Comparison of ENCODE assay signal across 11 mouse cellular contexts in genomic region chr17:49528503-49529205, GRCm38 (mm10). TPM values are rescaled to one million over a fixed set of nuclear protein-coding genes. Genes with fewer than 3 reads are reported as not detected.
A peak's percentile ranks its signal among the peaks of the same experiment; 100 is the strongest.
DNase-seq lines count a peak whose midpoint lies in the region; ATAC-seq and TF ChIP-seq lines count a peak whose summit lies in the region.
"Had no signal": no experiment of that assay in that cellular context is flagged by ENCODE, and none has a peak within 500 bp of the region (broad histone marks: within the 10 kb centered on the region; RNA-seq: fewer than 3 reads in every experiment).

No protein-coding gene starts in this region.

- no peaks in the 10 kb centered on the region for H3K27me3 ChIP-seq in lung, postnatal 0 days (replicated peaks; ENCODE audit: insufficient read depth, low read length)
- no peaks in the 10 kb centered on the region for H3K27me3 ChIP-seq in hindbrain, embryonic 10.5 days (ENCODE audit: insufficient read depth, poor library complexity, severe bottlenecking)
- H3K27me3 ChIP-seq: forebrain, embryonic 12.5 days; megakaryocyte, embryonic 14.5 days had no signal

- no peaks in the 10 kb centered on the region for H3K9me3 ChIP-seq in lung, postnatal 0 days (ENCODE audit: low read length)
- H3K9me3 ChIP-seq in hindbrain, embryonic 10.5 days: no peaks in the 10 kb centered on the region
- H3K9me3 ChIP-seq: forebrain, embryonic 12.5 days had no signal

- ATAC-seq in lung, postnatal 0 days: peak; percentile 31; the same call in 1 of the 2 replicates

- H3K4me2 ChIP-seq in lung, postnatal 0 days (replicated peaks; ENCODE audit: low read depth, low read length): no peak overlapping the region
- H3K4me2 ChIP-seq: forebrain, embryonic 12.5 days; liver, embryonic 11.5 days had no signal

- no peak for TF ChIP-seq CTCF in layer of hippocampus, adult 2 months (conservative IDR thresholded peaks at IDR 0.05)
- no peak for TF ChIP-seq CTCF in lung, postnatal 0 days (IDR thresholded peaks at IDR 0.05)

- H3K27ac ChIP-seq in layer of hippocampus, adult 2 months: peak overlapping the region; percentile 68
- no peak overlapping the region for H3K27ac ChIP-seq in lung, postnatal 0 days (ENCODE audit: low read length)
- H3K27ac ChIP-seq in hindbrain, embryonic 10.5 days: no peak overlapping the region
- H3K27ac ChIP-seq: forebrain, embryonic 12.5 days had no signal

- peak overlapping the region; percentile 23 for H3K4me3 ChIP-seq in layer of hippocampus, adult 2 months
- H3K4me3 ChIP-seq in lung, postnatal 0 days (ENCODE audit: low read depth, low read length): no peak overlapping the region
- H3K4me3 ChIP-seq in hindbrain, embryonic 10.5 days: no peak overlapping the region
- H3K4me3 ChIP-seq: forebrain, embryonic 12.5 days; megakaryocyte, embryonic 14.5 days had no signal

- no peak for TF ChIP-seq EP300 in lung, postnatal 0 days (IDR thresholded peaks at IDR 0.05)

- no peak for DNase-seq in layer of hippocampus, adult 2 months (ENCODE audit: low spot score in 2 of 2)
- no peak for DNase-seq in layer of hippocampus, adult 9-11 months
- DNase-seq in cerebellum, adult 11-12 months: peak; percentile 91
- DNase-seq in cerebellum, adult 9-11 months: peak; percentile 92
- no peak for DNase-seq in lung, postnatal 0 days (ENCODE audit: low spot score)
- no peak for DNase-seq in hindbrain, embryonic 10.5 days (ENCODE audit: low spot score)
- DNase-seq in adrenal gland, postnatal 25 days: no peak
- DNase-seq in thymus, postnatal 0 days (ENCODE audit: low spot score): no peak

- 47% methylated on average over 7 of the region's 7 CpGs for WGBS in lung, postnatal 0 days
- 71% methylated on average over 7 of the region's 7 CpGs for WGBS in hindbrain, embryonic 10.5 days

- H3K9ac ChIP-seq in lung, postnatal 0 days (replicated peaks; ENCODE audit: low read depth): no peak overlapping the region
- H3K9ac ChIP-seq: forebrain, embryonic 12.5 days had no signal

- H3K36me3 ChIP-seq in lung, postnatal 0 days (ENCODE audit: insufficient read depth, low read length): no peaks in the 10 kb centered on the region
- H3K36me3 ChIP-seq in hindbrain, embryonic 10.5 days: no peaks in the 10 kb centered on the region
- H3K36me3 ChIP-seq: forebrain, embryonic 12.5 days had no signal

- H3K4me1 ChIP-seq in lung, postnatal 0 days (ENCODE audit: insufficient read depth, low read depth, low read length): peaks cover 3% of the 10 kb centered on the region; the same call in 1 of the 2 replicates
- peaks cover 16% of the 10 kb centered on the region; the same call in 1 of the 2 replicates for H3K4me1 ChIP-seq in hindbrain, embryonic 10.5 days (replicated peaks)
- H3K4me1 ChIP-seq: forebrain, embryonic 12.5 days; megakaryocyte, embryonic 14.5 days had no signal

RNA-seq across cellular contexts. Expression of gene Daam2, which starts 35.5 kb away (rescaled TPM):
- 10 to 100 TPM; 61.2 to 66.7 TPM for total RNA-seq in layer of hippocampus, adult 2 months (2021)
- 4.6 and 6.6 TPM in 2 replicates for polyA plus RNA-seq in lung, postnatal 0 days (2015; fragmentation: Nextera tagmentation; extraction: Ambion mirVana)
- polyA plus RNA-seq in hindbrain, embryonic 10.5 days (2016; fragmentation: Nextera tagmentation; extraction: Ambion mirVana): 2.2 and 2.6 TPM in 2 replicates
- total RNA-seq in adrenal gland, postnatal 25 days (2021): 25.6 and 31.0 TPM in 2 replicates
- polyA plus RNA-seq in thymus, postnatal 0 days (2015; fragmentation: Nextera tagmentation; extraction: Ambion mirVana): 0.18 and 0.30 TPM in 2 replicates

Comparison
In these comparisons a context has a peak if more than half of its experiments do, and no peak if none do; other contexts are left out.
1. DNase-seq: peak in cerebellum, adult 11-12 months (single experiment) and cerebellum, adult 9-11 months (single experiment); none in layer of hippocampus, adult 2 months (0 of 2), layer of hippocampus, adult 9-11 months (single experiment), lung, postnatal 0 days (single experiment), hindbrain, embryonic 10.5 days (single experiment), adrenal gland, postnatal 25 days (single experiment) and thymus, postnatal 0 days (single experiment).